Mouse (Mus musculus) inflammation-experienced regulatory T-cells (primary cell): ENCODE data around the gene Mid1. TPM values are rescaled to one million over a fixed set of nuclear protein-coding genes. Genes with fewer than 3 reads are reported as not detected.

Source experiments
- polyA plus RNA-seq, 2 experiments: library from polyadenylated mRNA; unstranded; fragments of 100-300 nt; shearing (Covaris generic); gene quantifications; one replicate each; pipeline ENCODE4 v1.2.1; 2017

Mid1 gene
- 10 to 100 TPM in 1 of 2 experiments, 1 to 10 TPM in 1; 3.9 to 15.8 TPM for polyA plus RNA-seq

DNA sequence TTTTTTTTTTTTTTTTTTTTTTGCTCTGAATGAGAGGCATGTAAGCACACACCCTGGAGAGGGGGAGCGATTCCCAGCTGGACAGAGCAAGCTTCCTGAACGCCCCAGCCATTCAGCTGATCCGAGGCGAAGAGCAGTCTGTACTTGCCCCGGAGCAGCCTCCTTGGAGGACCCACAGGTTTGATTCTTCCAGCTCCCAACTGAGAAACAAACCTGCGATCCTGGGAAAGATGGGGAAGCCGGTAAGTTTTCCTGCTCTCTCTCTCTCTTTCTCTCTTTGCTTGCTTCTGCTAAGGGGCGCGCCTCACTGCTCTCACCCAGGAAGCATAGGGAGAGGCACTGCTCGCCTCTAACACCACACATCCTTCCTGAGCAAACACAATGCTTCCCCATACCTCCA, at the start of gene Mid1:
Gene Mid1, plus strand, starts transcription at position 69 of the 400 bp plus-strand sequence.

DNA sequence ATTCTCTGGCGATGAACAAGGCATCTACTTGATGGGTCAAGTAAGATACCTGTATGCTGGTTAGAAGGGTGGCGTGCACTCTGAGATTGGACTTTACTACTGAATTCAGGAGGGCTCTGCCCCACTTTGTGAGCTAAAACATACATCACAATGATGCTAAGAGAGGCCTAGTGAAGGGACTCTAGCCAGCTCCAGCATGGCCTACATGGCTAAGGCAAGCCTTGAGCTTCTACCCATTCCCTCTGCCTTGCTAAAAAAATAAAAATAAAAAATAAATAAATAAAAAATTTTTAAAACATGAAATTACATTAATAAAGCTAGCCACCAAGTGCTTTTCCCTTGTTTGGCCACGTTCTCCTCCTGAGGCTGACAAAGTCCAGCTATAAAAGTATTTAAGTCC, 94.5 kb downstream of the Mid1 start, which contains the start of gene 4933400A11Rik:
Gene 4933400A11Rik, minus strand, starts transcription at position 101 of the 400 bp plus-strand sequence.

DNA sequence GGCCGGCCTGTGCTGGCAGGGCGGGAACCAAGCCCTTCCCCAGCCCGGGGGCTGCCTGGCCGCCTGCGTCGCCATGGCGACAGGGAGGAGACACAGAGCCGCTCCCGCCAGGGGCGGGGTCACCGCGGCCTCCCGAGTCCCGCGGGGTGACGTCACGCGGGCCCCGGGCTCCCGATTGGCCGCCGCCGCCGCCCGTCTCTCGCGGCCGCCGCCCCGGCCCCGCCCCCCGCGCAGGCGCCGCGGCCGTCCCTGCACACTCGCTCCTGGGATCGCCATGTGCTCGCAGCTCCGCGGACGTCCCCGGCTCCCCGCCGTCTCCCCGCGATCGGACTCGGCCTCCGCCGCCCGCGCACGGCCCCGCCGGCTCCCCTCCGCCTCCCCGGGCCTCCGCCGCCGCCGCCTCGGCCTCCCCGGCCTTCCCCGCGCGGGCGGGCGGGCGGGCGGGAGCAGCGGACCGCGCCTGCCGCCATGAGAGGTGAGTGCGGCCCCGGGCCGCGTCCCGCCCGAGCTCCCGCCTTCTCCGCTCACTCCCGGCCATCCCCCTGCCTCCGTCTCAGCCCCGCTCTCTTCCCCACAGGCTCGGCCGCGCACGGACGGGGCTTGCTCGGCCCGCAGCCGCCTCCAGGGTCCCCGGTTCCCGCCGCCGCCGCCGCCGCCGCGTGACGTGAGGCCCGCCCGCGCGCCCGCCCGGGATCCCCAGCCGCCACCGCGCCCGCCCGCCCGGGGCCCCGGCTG, 324.2 kb downstream of the Mid1 start, which contains the start of gene Gm21887:
Gene Gm21887, plus strand, starts transcription at position 644 of the 735 bp plus-strand sequence.

Other genes with a start within 250 kb of the Mid1 start
- gene 4933400A11Rik, start 94.4 kb downstream of the Mid1 start, polyA plus RNA-seq, result not detected